Mouse (Mus musculus): ENCODE measurements around the gene Spata25. TPM values are rescaled to one million over a fixed set of nuclear protein-coding genes. Genes with fewer than 3 reads are reported as not detected.
A peak's percentile ranks its signal among the peaks of the same experiment; 100 is the strongest.
"Not testable (repeated sequence)": the region's sequence is repeated elsewhere in the genome, so short reads cannot be mapped to it uniquely, and the experiment has no call there.

The Spata25 gene
- 0.95 and 1.1 TPM in 2 replicates for total RNA-seq (2012; rRNA removed)

- H3K27ac ChIP-seq (ENCODE audit: insufficient read depth, low read depth, low read length, poor library complexity, severe bottlenecking): peak within 1 kb of the TSS; percentile 54
- H3K4me1 ChIP-seq (ENCODE audit: control insufficient read depth in 2 of 2, insufficient read depth in 2 of 2, low read length in 2 of 2, poor library complexity in 1 of 2): peaks cover 6 to 29% of the 10 kb centered on the region in 2 experiments; a peak in 3 of 4 replicates
- TF ChIP-seq ZNF384 (IDR thresholded peaks at IDR 0.05; ENCODE audit: low read depth, low read length) (no peak), CHD2 (IDR thresholded peaks at IDR 0.05; ENCODE audit: low read depth, low read length) (no peak), ZC3H11A (IDR thresholded peaks at IDR 0.05; ENCODE audit: borderline replicate concordance, low read depth, low read length) (no peak), HCFC1 (IDR thresholded peaks at IDR 0.05; ENCODE audit: borderline replicate concordance, insufficient read depth, low read length) (no peak), MAFK (IDR thresholded peaks at IDR 0.05; ENCODE audit: insufficient read depth, low read depth, low read length) (no peak)
- no peaks in the 10 kb centered on the region for H3K9me3 ChIP-seq (ENCODE audit: control insufficient read depth, insufficient read depth, low read depth, low read length)
- in situ Hi-C loops (cut with MboI; ENCODE audit: low sequenced_read_pairs in 2 of 2, unreplicated experiment in 2 of 2): no loop called here
- H3K9ac ChIP-seq (ENCODE audit: insufficient read depth, low read depth, low read length, poor library complexity, severe bottlenecking): peak within 1 kb of the TSS; percentile 33
- no peak for DNase-seq (ENCODE audit: low read depth, low spot score)
- peak within 1 kb of the TSS in 1 of 2 experiments; percentile 21; a peak in 1 of 4 replicates for H3K4me3 ChIP-seq (ENCODE audit: insufficient read depth in 1 of 2, low read depth in 1 of 2, low read length in 2 of 2, poor library complexity in 1 of 2, severe bottlenecking in 1 of 2)
- peaks cover 39% of the 10 kb centered on the region for H3K36me3 ChIP-seq (ENCODE audit: control insufficient read depth, insufficient read depth, low read length, poor library complexity, severe bottlenecking)
These were observed at the start of gene Spata25 for GRCm38 (mm10) chr2:164828437-164828836. Spata25 (minus strand) TSS chr2:164828537.

GRCm38 (mm10) chr2:164877376-164878215 lies 49.3 kb upstream of the Spata25 start:
- H3K4me3 ChIP-seq (ENCODE audit: insufficient read depth in 1 of 2, low read depth in 1 of 2, low read length in 2 of 2, poor library complexity in 1 of 2, severe bottlenecking in 1 of 2): peak overlapping the region; percentile 88 to 92; a peak in 2 of 4 replicates
- DNase-seq (ENCODE audit: low read depth, low spot score); H3K4me1 ChIP-seq (ENCODE audit: control insufficient read depth in 2 of 2, insufficient read depth in 2 of 2, low read length in 2 of 2, poor library complexity in 1 of 2); H3K36me3 ChIP-seq (ENCODE audit: control insufficient read depth, insufficient read depth, low read length, poor library complexity, severe bottlenecking); in situ Hi-C loops (cut with MboI; ENCODE audit: low sequenced_read_pairs in 2 of 2, unreplicated experiment in 2 of 2); H3K9me3 ChIP-seq (ENCODE audit: control insufficient read depth, insufficient read depth, low read depth, low read length): not testable (repeated sequence)
- peak; percentile 95 for TF ChIP-seq ZNF384 (IDR thresholded peaks at IDR 0.05; ENCODE audit: low read depth, low read length)
- peak overlapping the region; percentile 86; the same call in 1 of the 2 replicates for H3K9ac ChIP-seq (ENCODE audit: insufficient read depth, low read depth, low read length, poor library complexity, severe bottlenecking)
- 0 out of 2 replicates have a peak overlapping the region, but pooled peaks have one; percentile 99 for H3K27ac ChIP-seq (ENCODE audit: insufficient read depth, low read depth, low read length, poor library complexity, severe bottlenecking)

- H3K4me3 ChIP-seq (ENCODE audit: insufficient read depth in 1 of 2, low read depth in 1 of 2, low read length in 2 of 2, poor library complexity in 1 of 2, severe bottlenecking in 1 of 2); H3K27ac ChIP-seq (ENCODE audit: insufficient read depth, low read depth, low read length, poor library complexity, severe bottlenecking); H3K36me3 ChIP-seq (ENCODE audit: control insufficient read depth, insufficient read depth, low read length, poor library complexity, severe bottlenecking); H3K4me1 ChIP-seq (ENCODE audit: control insufficient read depth in 2 of 2, insufficient read depth in 2 of 2, low read length in 2 of 2, poor library complexity in 1 of 2); H3K9ac ChIP-seq (ENCODE audit: insufficient read depth, low read depth, low read length, poor library complexity, severe bottlenecking); H3K9me3 ChIP-seq (ENCODE audit: control insufficient read depth, insufficient read depth, low read depth, low read length); in situ Hi-C loops (cut with MboI; ENCODE audit: low sequenced_read_pairs in 2 of 2, unreplicated experiment in 2 of 2); DNase-seq (ENCODE audit: low read depth, low spot score): not testable (repeated sequence)
These were observed 47.3 kb upstream of the Spata25 start for GRCm38 (mm10) chr2:164875648-164876047.

- TF ChIP-seq CHD2 (IDR thresholded peaks at IDR 0.05; ENCODE audit: low read depth, low read length) (no peak), HCFC1 (IDR thresholded peaks at IDR 0.05; ENCODE audit: borderline replicate concordance, insufficient read depth, low read length) (no peak), ZNF384 (IDR thresholded peaks at IDR 0.05; ENCODE audit: low read depth, low read length) (no peak), MAFK (IDR thresholded peaks at IDR 0.05; ENCODE audit: insufficient read depth, low read depth, low read length) (no peak), ZC3H11A (IDR thresholded peaks at IDR 0.05; ENCODE audit: borderline replicate concordance, low read depth, low read length) (no peak)
- Histone ChIP-seq H3K4me3 (ENCODE audit: insufficient read depth in 1 of 2, low read depth in 1 of 2, low read length in 2 of 2, poor library complexity in 1 of 2, severe bottlenecking in 1 of 2) (peak overlapping the region; percentile 17 to 24; a peak in 3 of 4 replicates), H3K9me3 (ENCODE audit: control insufficient read depth, insufficient read depth, low read depth, low read length) (no peaks in the 10 kb centered on the region), H3K4me1 (ENCODE audit: control insufficient read depth in 2 of 2, insufficient read depth in 2 of 2, low read length in 2 of 2, poor library complexity in 1 of 2) (peaks cover 3 to 10% of the 10 kb centered on the region in 2 experiments; a peak in 2 of 4 replicates), H3K36me3 (ENCODE audit: control insufficient read depth, insufficient read depth, low read length, poor library complexity, severe bottlenecking) (no peaks in the 10 kb centered on the region), H3K27ac (ENCODE audit: insufficient read depth, low read depth, low read length, poor library complexity, severe bottlenecking) (peak overlapping the region; percentile 65), H3K9ac (ENCODE audit: insufficient read depth, low read depth, low read length, poor library complexity, severe bottlenecking) (peak overlapping the region; percentile 38; the same call in 1 of the 2 replicates)
- DNase-seq (ENCODE audit: low read depth, low spot score): peak; percentile 73
- in situ Hi-C loops (cut with MboI; ENCODE audit: low sequenced_read_pairs in 2 of 2, unreplicated experiment in 2 of 2): no loop called here
These were observed 46.0 kb upstream of the Spata25 start for GRCm38 (mm10) chr2:164874239-164874769.

All from ES-E14 (cell line).